Mouse (Mus musculus): Measurements from ENCODE around the gene Thbs2.

GRCm38 (mm10) chr17:14620037-14620436 lies 74.0 kb downstream of the Thbs2 start:
- no peak for TF ChIP-seq CTCF (IDR thresholded peaks at IDR 0.05; ENCODE audit: control insufficient read depth, insufficient read depth, insufficient replicate concordance, low read depth, low read length)
- no peak for TF ChIP-seq POLR2A (IDR thresholded peaks at IDR 0.05; ENCODE audit: control insufficient read depth, low read depth, low read length)

Data from testis, adult 2 months (tissue).